Mouse (Mus musculus) liver, adult 2 months (tissue): ENCODE measurements at regions not wholly inside any gene's neighbourhood (a gene's known extent, or its start where the extent isn't known, plus 50 kb on each side); places are given as distances from the start of the nearest gene placed in this dataset.

ENCODE experiments used
- CTCF ChIP-seq: fragments of 200-500 bp; IDR thresholded peaks from 2 replicates; pipeline ENCODE4 v1.5.1; 2011; ENCODE audit warnings: low read depth, low read length, control low read depth
- POLR2A ChIP-seq: fragments of 200-500 bp; IDR thresholded peaks from 2 replicates; pipeline ENCODE4 v1.6.1; 2011; ENCODE audit warnings: low read length, control low read depth; ENCODE audit not compliant: insufficient read depth; ENCODE audit errors: extremely low read depth

GRCm38 (mm10) chr10:96392836-96393235 lies 224.0 kb upstream of the Btg1 start:
- TF ChIP-seq CTCF (no peak), POLR2A (no peak)
